Mouse (Mus musculus): ENCODE measurements around the gene Patl2. TPM values are rescaled to one million over a fixed set of nuclear protein-coding genes. Genes with fewer than 3 reads are reported as not detected.
A peak's percentile ranks its signal among the peaks of the same experiment; 100 is the strongest.

Patl2 gene
- total and polyA plus RNA-seq, 3 experiments = 0.58 to 0.84 TPM; not detected in 1

GRCm38 (mm10) chr2:122222272-122222671, 36.3 kb upstream of the Patl2 start (continued):
- TF ChIP-seq RCOR1 (IDR thresholded peaks at IDR 0.05; ENCODE audit: low read depth, low read length) (peak; percentile 98), TAL1 (IDR thresholded peaks at IDR 0.05; ENCODE audit: low read length) (peak; percentile 57), MXI1 (IDR thresholded peaks at IDR 0.05; ENCODE audit: low read depth, low read length) (0 out of 2 replicates have a peak, but pooled peaks have one; percentile 50), POLR2AphosphoS5 (IDR thresholded peaks at IDR 0.05; ENCODE audit: borderline replicate concordance, low read depth, low read length) (no peak)

GRCm38 (mm10) chr2:122221798-122222197, 35.8 kb upstream of the Patl2 start:
- H3K27me3 ChIP-seq (ENCODE audit: control insufficient read depth in 1 of 2, insufficient read depth in 2 of 2, low read length in 2 of 2) = no peaks in the 10 kb centered on the region
- H3K9me3 ChIP-seq (replicated peaks; ENCODE audit: insufficient read depth, low read length) = no peaks in the 10 kb centered on the region
- H3K4me1 ChIP-seq (ENCODE audit: control insufficient read depth in 1 of 2, insufficient read depth in 2 of 2, low read length in 2 of 2) = peaks cover 18 to 32% of the 10 kb centered on the region in 2 experiments
- TF ChIP-seq ZKSCAN1 (IDR thresholded peaks at IDR 0.05; ENCODE audit: low read depth, low read length) = no peak
- TF ChIP-seq MAZ (IDR thresholded peaks at IDR 0.05; ENCODE audit: low read depth, low read length) = no peak
- no peak; a peak in 1 of 4 replicates for TF ChIP-seq EP300 (IDR thresholded peaks at IDR 0.05; ENCODE audit: low read depth in 1 of 2, low read length in 2 of 2)
- no peak for TF ChIP-seq POLR2A (IDR thresholded peaks at IDR 0.05; ENCODE audit: control insufficient read depth in 1 of 2, insufficient read depth in 1 of 2, low read depth in 1 of 2, low read length in 2 of 2, poor library complexity in 1 of 2)
- TF ChIP-seq JUND (IDR thresholded peaks at IDR 0.05; ENCODE audit: low read depth, low read length) = no peak
- no peak for TF ChIP-seq ELF1 (IDR thresholded peaks at IDR 0.05; ENCODE audit: low read depth, low read length)
- TF ChIP-seq NRF1 (IDR thresholded peaks at IDR 0.05; ENCODE audit: insufficient read depth, low read depth, low read length, poor library complexity, severe bottlenecking) = no peak
- TF ChIP-seq GABPA (IDR thresholded peaks at IDR 0.05; ENCODE audit: low read depth, low read length) = no peak
- H3K27ac ChIP-seq (ENCODE audit: control insufficient read depth, low read depth, low read length) = peak overlapping the region; percentile 73
- peak; percentile 66 for DNase-seq (ENCODE audit: low read depth, low spot score)
- H3K36me3 ChIP-seq (ENCODE audit: control insufficient read depth in 1 of 2, insufficient read depth in 2 of 2, low read length in 2 of 2) = peaks cover 0 to 32% of the 10 kb centered on the region in 2 experiments; a peak in 2 of 4 replicates
- H3K4me3 ChIP-seq (ENCODE audit: control insufficient read depth in 1 of 2, insufficient read depth in 1 of 2, low read depth in 2 of 2, low read length in 2 of 2) = peak overlapping the region in 1 of 2 experiments; percentile 19; a peak in 2 of 4 replicates
- peak overlapping the region; percentile 31; the same call in 1 of the 2 replicates for H3K9ac ChIP-seq (ENCODE audit: control insufficient read depth, low read depth, low read length, poor library complexity, severe bottlenecking)
- H3K79me2 ChIP-seq (ENCODE audit: control insufficient read depth, insufficient read depth, low read length, poor library complexity) = no peaks in the 10 kb centered on the region

- H3K9ac ChIP-seq (ENCODE audit: control insufficient read depth, low read depth, low read length, poor library complexity, severe bottlenecking) = no peak overlapping the region
- H3K27ac ChIP-seq (ENCODE audit: control insufficient read depth, low read depth, low read length) = peak overlapping the region; percentile 73
- peaks cover 0 to 32% of the 10 kb centered on the region in 2 experiments; a peak in 2 of 4 replicates for H3K36me3 ChIP-seq (ENCODE audit: control insufficient read depth in 1 of 2, insufficient read depth in 2 of 2, low read length in 2 of 2)
- TF ChIP-seq TCF12 (IDR thresholded peaks at IDR 0.05; ENCODE audit: low read depth, low read length) (peak; percentile 58; the same call in 1 of the 2 replicates), POLR2A (IDR thresholded peaks at IDR 0.05; ENCODE audit: control insufficient read depth in 1 of 2, insufficient read depth in 1 of 2, low read depth in 1 of 2, low read length in 2 of 2, poor library complexity in 1 of 2) (no peak), ZNF384 (IDR thresholded peaks at IDR 0.05; ENCODE audit: low read depth, low read length) (peak; percentile 78), GATA1 (IDR thresholded peaks at IDR 0.05; ENCODE audit: low read depth, low read length) (peak; percentile 89), EP300 (IDR thresholded peaks at IDR 0.05; ENCODE audit: low read depth in 1 of 2, low read length in 2 of 2) (peak; percentile 58 to 88), MAFK (IDR thresholded peaks at IDR 0.05; ENCODE audit: borderline replicate concordance, low read depth, low read length) (no peak), MYB (IDR thresholded peaks at IDR 0.05; ENCODE audit: low read depth, low read length) (peak; percentile 69; the same call in 1 of the 2 replicates), SMC3 (IDR thresholded peaks at IDR 0.05; ENCODE audit: low read depth, low read length) (no peak), ELF1 (IDR thresholded peaks at IDR 0.05; ENCODE audit: low read depth, low read length) (no peak), ETS1 (IDR thresholded peaks at IDR 0.05; ENCODE audit: low read depth, low read length) (peak; percentile 60)
- no peaks in the 10 kb centered on the region for H3K9me3 ChIP-seq (replicated peaks; ENCODE audit: insufficient read depth, low read length)
- DNase-seq (ENCODE audit: low read depth, low spot score) = no peak
- no peaks in the 10 kb centered on the region for H3K79me2 ChIP-seq (ENCODE audit: control insufficient read depth, insufficient read depth, low read length, poor library complexity)
- H3K4me3 ChIP-seq (ENCODE audit: control insufficient read depth in 1 of 2, insufficient read depth in 1 of 2, low read depth in 2 of 2, low read length in 2 of 2) = no peak overlapping the region
- H3K27me3 ChIP-seq (ENCODE audit: control insufficient read depth in 1 of 2, insufficient read depth in 2 of 2, low read length in 2 of 2) = no peaks in the 10 kb centered on the region
- peaks cover 18 to 32% of the 10 kb centered on the region in 2 experiments for H3K4me1 ChIP-seq (ENCODE audit: control insufficient read depth in 1 of 2, insufficient read depth in 2 of 2, low read length in 2 of 2)
Measured at GRCm38 (mm10) chr2:122221378-122221777, 35.4 kb upstream of the Patl2 start.
